Mouse (Mus musculus) heart, embryonic 11.5 days (tissue): ENCODE results near the gene Prkci. TPM values are rescaled to one million over a fixed set of nuclear protein-coding genes. Genes with fewer than 3 reads are reported as not detected.

Experiments
- ATAC-seq: fragments of 200-750 bp; cut with Nextera tagmentation; replicated peaks from 2 replicates; pipeline ENCODE4 v1.8.0; 2017; ENCODE audit warnings: moderate library complexity; ENCODE audit not compliant: insufficient number of reproducible peaks, low FRiP score, low TSS enrichment
- H3K27ac ChIP-seq: fragments of 300-500 bp; sonication (generic); 2 replicates; pipeline ENCODE4 v1.5.1; 2014; ENCODE audit warnings: mild to moderate bottlenecking, low read depth, low read length
- H3K27me3 ChIP-seq: fragments of 300-500 bp; sonication (generic); 2 replicates; pipeline ENCODE4 v1.6.1; 2014; ENCODE audit warnings: mild to moderate bottlenecking, low read length, mixed read lengths; ENCODE audit not compliant: control insufficient read depth, insufficient read depth
- H3K36me3 ChIP-seq: fragments of 300-500 bp; sonication (generic); 2 replicates; pipeline ENCODE4 v1.6.1; 2014; ENCODE audit warnings: mild to moderate bottlenecking, low read length, moderate library complexity, mixed read lengths; ENCODE audit not compliant: control insufficient read depth, insufficient read depth
- H3K4me1 ChIP-seq: fragments of 300-500 bp; sonication (generic); 2 replicates; pipeline ENCODE4 v1.6.1; 2014; ENCODE audit warnings: low read length; ENCODE audit not compliant: control insufficient read depth, insufficient read depth
- H3K4me2 ChIP-seq: fragments of 300-500 bp; sonication (generic); 2 replicates; pipeline ENCODE4 v1.6.1; 2014; ENCODE audit warnings: mild to moderate bottlenecking, moderate library complexity
- H3K4me3 ChIP-seq: fragments of 300-500 bp; sonication (generic); 2 replicates; pipeline ENCODE4 v1.5.1; 2014; ENCODE audit warnings: low read depth, low read length
- H3K9ac ChIP-seq: fragments of 300-500 bp; sonication (generic); 2 replicates; pipeline ENCODE4 v1.6.1; 2014; ENCODE audit warnings: mild to moderate bottlenecking, low read depth, low read length, moderate library complexity
- H3K9me3 ChIP-seq: fragments of 300-500 bp; sonication (generic); replicated peaks from 2 replicates; pipeline ENCODE4 v1.6.1; 2016; ENCODE audit warnings: low read length; ENCODE audit not compliant: control insufficient read depth
- WGBS: fragments of 180-500 bp; shearing (Covaris S2); extraction: QIAGEN DNeasy Blood & Tissue Kit; methylation state at CpG from one replicate; pipeline ENCODE4 v1.1.7; 2014; ENCODE audit not compliant: insufficient replicate concordance; 5-methylcytosine and 5-hydroxymethylcytosine counted together
- polyA plus RNA-seq: library from polyadenylated mRNA; unstranded; fragments of >200 nt; fragmentation: Nextera tagmentation; extraction: Ambion mirVana; gene quantifications from 2 replicates; pipeline ENCODE4 v1.2.1, GENCODE M21; 2014

Gene Prkci
- polyA plus RNA-seq, 1 experiment from 2014 or later: 20.6 TPM

- Histone ChIP-seq H3K4me1 (peaks cover 18% of the 10 kb centered on the region), H3K27ac (no peak overlapping the region), H3K4me3 (no peak overlapping the region), H3K9ac (no peak overlapping the region), H3K9me3 (no peaks in the 10 kb centered on the region), H3K4me2 (no peak overlapping the region), H3K27me3 (no peaks in the 10 kb centered on the region), H3K36me3 (no peaks in the 10 kb centered on the region)
- no peak for ATAC-seq
- 81% methylated on average over 4 of the region's 4 CpGs for WGBS
Measured at GRCm38 (mm10) chr3:31020656-31021055, 25.1 kb downstream of the Prkci start.

GRCm38 (mm10) chr3:31022895-31023436 lies 27.4 kb downstream of the Prkci start:
- peak; percentile 71; the same call in 1 of the 2 replicates for ATAC-seq

GRCm38 (mm10) chr3:31027718-31028117 lies 32.2 kb downstream of the Prkci start:
- H3K27me3 ChIP-seq: no peaks in the 10 kb centered on the region
- H3K4me3 ChIP-seq: no peak overlapping the region
- no peak overlapping the region for H3K4me2 ChIP-seq
- no peaks in the 10 kb centered on the region for H3K9me3 ChIP-seq
- no peak for ATAC-seq
- H3K4me1 ChIP-seq: peaks cover 9% of the 10 kb centered on the region
- WGBS: 90% methylated on average over 8 of the region's 8 CpGs
- no peak overlapping the region for H3K27ac ChIP-seq
- no peak overlapping the region for H3K9ac ChIP-seq
- H3K36me3 ChIP-seq: no peaks in the 10 kb centered on the region

More at GRCm38 (mm10) chr3:31022895-31023436, 27.4 kb downstream of the Prkci start:
- Histone ChIP-seq H3K36me3 (no peaks in the 10 kb centered on the region), H3K27ac (peak overlapping the region; percentile 68), H3K4me2 (peak overlapping the region; percentile 43; the same call in 1 of the 2 replicates), H3K9ac (peak overlapping the region; percentile 10; the same call in 1 of the 2 replicates), H3K4me1 (peaks cover 9% of the 10 kb centered on the region), H3K4me3 (no peak overlapping the region), H3K9me3 (no peaks in the 10 kb centered on the region), H3K27me3 (no peaks in the 10 kb centered on the region)
- WGBS: 16% methylated on average over 7 of the region's 7 CpGs

- ATAC-seq: no peak
- no peak overlapping the region for H3K4me2 ChIP-seq
- no peak overlapping the region for H3K4me3 ChIP-seq
- H3K4me1 ChIP-seq: no peaks in the 10 kb centered on the region
- no peaks in the 10 kb centered on the region for H3K27me3 ChIP-seq
- 88% methylated on average over 9 of the region's 9 CpGs for WGBS
- no peak overlapping the region for H3K27ac ChIP-seq
- no peak overlapping the region for H3K9ac ChIP-seq
- H3K36me3 ChIP-seq: no peaks in the 10 kb centered on the region
- no peaks in the 10 kb centered on the region for H3K9me3 ChIP-seq
Measured at GRCm38 (mm10) chr3:31031621-31032020, 36.1 kb downstream of the Prkci start.

- Histone ChIP-seq H3K36me3 (no peaks in the 10 kb centered on the region), H3K4me2 (no peak overlapping the region), H3K4me1 (no peaks in the 10 kb centered on the region), H3K9ac (no peak overlapping the region), H3K27me3 (no peaks in the 10 kb centered on the region), H3K27ac (no peak overlapping the region), H3K9me3 (no peaks in the 10 kb centered on the region), H3K4me3 (no peak overlapping the region)
- ATAC-seq: no peak
- 76% methylated on average over 3 of the region's 3 CpGs for WGBS
Measured at GRCm38 (mm10) chr3:31033644-31034043, 38.1 kb downstream of the Prkci start.

GRCm38 (mm10) chr3:31037851-31038250 lies 42.3 kb downstream of the Prkci start:
- H3K36me3 ChIP-seq: peaks cover 2% of the 10 kb centered on the region; the same call in 1 of the 2 replicates

GRCm38 (mm10) chr3:31038689-31039088 lies 43.1 kb downstream of the Prkci start:
- H3K9me3 ChIP-seq: no peaks in the 10 kb centered on the region
- ATAC-seq: no peak
- WGBS: 81% methylated on average over 10 of the region's 10 CpGs
- H3K27me3 ChIP-seq: no peaks in the 10 kb centered on the region
- H3K4me1 ChIP-seq: no peaks in the 10 kb centered on the region
- peaks cover 2% of the 10 kb centered on the region; the same call in 1 of the 2 replicates for H3K36me3 ChIP-seq
- H3K27ac ChIP-seq: no peak overlapping the region
- no peak overlapping the region for H3K4me3 ChIP-seq
- H3K9ac ChIP-seq: no peak overlapping the region
- H3K4me2 ChIP-seq: no peak overlapping the region

More at GRCm38 (mm10) chr3:31037851-31038250, 42.3 kb downstream of the Prkci start:
- Histone ChIP-seq H3K27ac (no peak overlapping the region), H3K4me1 (no peaks in the 10 kb centered on the region), H3K9ac (no peak overlapping the region), H3K4me2 (no peak overlapping the region), H3K27me3 (no peaks in the 10 kb centered on the region), H3K4me3 (no peak overlapping the region), H3K9me3 (no peaks in the 10 kb centered on the region)
- no peak for ATAC-seq
- whole genome bisulfite sequencing: 91% methylated on average over 13 of the region's 13 CpGs

GRCm38 (mm10) chr3:31042992-31043391 lies 47.4 kb downstream of the Prkci start:
- no peak overlapping the region for H3K9ac ChIP-seq
- H3K36me3 ChIP-seq: peaks cover 2% of the 10 kb centered on the region; the same call in 1 of the 2 replicates
- H3K4me2 ChIP-seq: no peak overlapping the region
- H3K4me1 ChIP-seq: no peaks in the 10 kb centered on the region
- WGBS: 93% methylated on average over 2 of the region's 2 CpGs
- no peak overlapping the region for H3K4me3 ChIP-seq
- H3K27me3 ChIP-seq: no peaks in the 10 kb centered on the region
- H3K27ac ChIP-seq: no peak overlapping the region
- no peaks in the 10 kb centered on the region for H3K9me3 ChIP-seq
- ATAC-seq: no peak

GRCm38 (mm10) chr3:31047263-31047662 lies 51.7 kb downstream of the Prkci start:
- peaks cover 7% of the 10 kb centered on the region for H3K36me3 ChIP-seq
- no peak for ATAC-seq
- H3K9me3 ChIP-seq: no peaks in the 10 kb centered on the region
- H3K4me2 ChIP-seq: no peak overlapping the region
- no peaks in the 10 kb centered on the region for H3K4me1 ChIP-seq
- no peak overlapping the region for H3K4me3 ChIP-seq
- no peak overlapping the region for H3K27ac ChIP-seq
- H3K9ac ChIP-seq: no peak overlapping the region
- WGBS: 71% methylated on average over 3 of the region's 3 CpGs
- no peaks in the 10 kb centered on the region for H3K27me3 ChIP-seq
